Mouse (Mus musculus): ENCODE data around the gene Zfhx2.

The Zfhx2 gene

DNA sequence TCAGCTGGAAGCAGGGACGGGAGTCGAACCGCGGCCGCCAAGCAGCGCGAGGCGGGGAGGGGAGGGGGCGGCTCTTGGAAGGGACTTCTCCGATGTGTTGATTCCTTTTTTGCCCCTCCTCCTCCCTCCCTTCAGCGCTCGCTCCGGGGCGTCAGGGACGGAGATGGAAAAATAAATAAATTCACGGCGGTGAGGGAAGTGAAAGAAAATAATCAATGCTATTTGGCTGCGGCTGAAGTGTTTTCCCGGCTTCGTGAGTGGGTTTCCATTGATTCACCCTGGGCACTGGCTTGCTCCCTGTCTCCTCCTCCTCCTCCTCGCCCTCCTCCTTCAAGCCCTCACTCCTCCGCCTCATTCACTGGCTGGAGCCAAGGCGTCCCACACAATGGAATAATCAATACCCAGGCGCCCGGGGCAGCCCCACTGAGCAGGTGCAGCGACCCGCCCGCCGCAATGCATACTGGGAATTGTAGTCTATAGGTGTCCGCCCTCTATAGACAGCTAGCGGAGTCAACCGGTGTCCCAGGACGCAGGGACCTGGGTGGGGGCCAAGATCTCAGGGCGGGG lies at the start of gene Zfhx2:
TSS of gene Zfhx2 (minus strand) at position 314 of the 567 bp plus-strand sequence.
- DNase-seq (ENCODE audit: extremely low spot score, low read depth, low spot score): peak; percentile 63

DNA sequence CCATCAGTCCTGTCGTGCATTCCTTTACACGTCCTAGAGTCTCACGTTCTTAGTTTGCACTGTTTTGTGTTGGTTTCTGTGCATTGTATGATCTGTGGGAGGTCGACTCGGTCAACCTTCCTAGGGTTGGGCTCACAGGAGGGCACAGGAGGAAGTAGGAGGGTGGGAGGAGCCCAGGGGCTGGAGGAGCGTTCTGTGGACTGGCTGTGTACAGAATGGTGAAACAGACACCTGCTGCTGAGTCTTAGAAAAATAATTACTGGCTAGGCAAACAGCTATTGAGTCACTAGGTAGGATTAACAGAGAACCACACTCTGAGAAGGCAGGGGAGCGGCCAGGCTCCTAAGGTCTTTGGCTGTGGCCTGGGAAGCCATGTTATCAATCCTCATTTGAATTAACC lies 47.2 kb upstream of the Zfhx2 start:
- DNase-seq (ENCODE audit: extremely low spot score, low read depth, low spot score): no peak

- DNase-seq (ENCODE audit: extremely low spot score, low read depth, low spot score): no peak
Observed at GRCm38 (mm10) chr14:55135676-55136075, 43.6 kb upstream of the Zfhx2 start.

DNA sequence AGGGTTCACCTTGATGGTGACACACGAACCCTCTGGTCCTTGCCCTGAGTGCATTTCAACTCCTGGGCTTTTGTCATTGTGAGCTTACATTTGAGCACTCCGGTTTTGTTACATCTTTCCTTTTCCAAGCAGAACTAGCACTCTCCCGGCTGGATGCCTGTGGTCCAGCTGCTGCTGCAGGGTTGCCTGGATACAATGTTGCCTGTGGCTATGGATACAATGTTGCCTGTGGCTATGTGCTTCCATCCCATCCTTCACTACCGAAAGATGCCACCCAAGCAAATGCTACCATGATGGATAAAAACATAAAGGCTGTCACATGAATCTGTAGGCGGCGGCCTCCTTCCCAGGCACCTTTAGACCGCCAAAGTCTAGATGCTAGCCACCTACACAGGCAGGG lies 34.4 kb upstream of the Zfhx2 start:
- no peak for DNase-seq (ENCODE audit: extremely low spot score, low read depth, low spot score)

DNA sequence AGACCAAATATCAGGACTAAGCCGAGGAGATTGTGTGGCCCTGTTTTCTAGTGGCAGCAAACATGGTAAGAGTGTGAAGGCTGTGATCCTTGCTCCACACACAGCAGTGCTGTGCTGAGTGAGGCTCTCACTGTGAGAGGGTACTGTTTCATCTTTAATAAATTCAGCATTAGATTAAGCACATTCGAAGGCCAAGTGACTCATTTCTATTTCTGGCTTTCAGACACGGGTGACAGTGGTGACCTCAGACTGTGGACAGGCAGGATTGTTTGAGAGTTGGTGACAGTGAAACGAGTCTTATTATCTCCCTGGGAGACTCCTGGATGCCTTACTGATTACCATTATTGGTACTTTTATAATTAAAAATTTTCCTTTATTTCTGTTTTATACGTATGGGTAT lies 33.6 kb upstream of the Zfhx2 start:
- DNase-seq (ENCODE audit: extremely low spot score, low read depth, low spot score): no peak

DNA sequence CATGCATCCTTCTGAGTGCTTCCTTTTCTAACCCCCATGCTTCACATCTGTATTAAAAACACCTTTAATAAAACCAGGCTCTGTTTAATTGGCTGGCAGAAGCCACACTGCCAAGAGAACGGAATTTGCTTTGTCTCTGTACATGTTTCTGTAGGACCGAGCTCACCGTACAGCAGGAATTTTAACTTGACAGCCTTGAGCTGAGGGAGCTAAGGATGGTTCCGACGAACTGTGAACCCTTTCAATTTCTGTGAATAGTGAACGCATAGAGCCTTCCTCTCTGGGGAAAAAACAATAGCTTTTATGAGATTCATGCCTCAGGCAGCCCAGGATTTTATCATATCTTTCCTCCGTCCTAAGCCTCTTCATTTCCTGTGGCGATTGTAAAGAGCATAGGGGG lies 30.2 kb upstream of the Zfhx2 start:
- DNase-seq (ENCODE audit: extremely low spot score, low read depth, low spot score): no peak

DNA sequence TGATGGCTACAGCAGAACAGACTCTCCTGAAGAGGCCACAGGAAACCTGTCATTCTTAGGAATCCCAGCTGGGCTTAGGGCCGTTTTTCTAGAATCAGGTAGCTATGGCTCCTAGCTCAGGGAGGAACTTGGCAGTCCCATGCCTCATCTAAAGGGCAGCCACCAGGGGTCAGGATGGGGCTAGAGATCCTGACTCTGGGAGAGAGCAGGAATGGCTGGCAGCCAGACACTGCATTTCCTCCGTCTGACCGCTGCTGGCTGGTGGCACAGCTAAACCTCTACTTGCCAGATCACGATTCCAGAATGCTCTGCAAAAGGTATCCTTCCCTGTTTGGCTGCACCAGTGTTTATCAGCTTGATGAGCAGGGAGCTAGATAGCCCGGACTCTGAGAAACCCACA lies 29.8 kb upstream of the Zfhx2 start:
- DNase-seq (ENCODE audit: extremely low spot score, low read depth, low spot score): no peak

DNA sequence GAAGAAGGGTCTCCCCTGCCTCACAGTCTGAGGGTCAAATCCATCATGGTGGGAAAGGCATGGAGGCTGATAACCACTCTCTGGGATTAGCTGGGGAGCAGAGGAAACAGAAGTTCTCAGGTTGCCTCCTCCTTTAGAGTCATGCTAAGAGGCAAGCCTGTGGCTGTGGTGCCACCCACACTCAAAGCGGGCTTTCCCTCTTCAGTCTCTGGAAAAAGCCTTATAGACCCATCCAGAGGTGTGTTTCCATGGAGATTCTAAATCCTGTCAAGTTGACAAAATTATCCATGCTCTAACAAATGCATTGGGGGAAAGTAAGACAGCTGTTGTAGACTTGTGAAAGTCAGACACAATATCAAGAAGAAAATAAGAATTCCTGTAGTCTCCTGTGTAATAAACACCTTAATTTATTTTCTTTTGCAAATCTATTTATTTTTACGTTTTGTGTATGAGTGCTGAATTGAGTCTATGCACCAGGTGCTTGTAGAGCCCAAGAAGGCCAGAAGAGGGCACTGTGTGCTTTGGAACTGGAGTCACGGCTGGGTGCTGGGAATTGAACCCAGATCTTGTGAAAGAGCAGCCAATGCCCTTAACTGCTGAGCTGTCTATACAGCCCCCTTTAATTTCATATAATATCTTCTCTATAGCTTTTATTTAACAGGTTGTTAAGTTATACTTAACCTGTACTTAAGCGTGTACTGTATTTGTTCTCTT lies 27.5 kb upstream of the Zfhx2 start:
- no peak for DNase-seq (ENCODE audit: extremely low spot score, low read depth, low spot score)

DNA sequence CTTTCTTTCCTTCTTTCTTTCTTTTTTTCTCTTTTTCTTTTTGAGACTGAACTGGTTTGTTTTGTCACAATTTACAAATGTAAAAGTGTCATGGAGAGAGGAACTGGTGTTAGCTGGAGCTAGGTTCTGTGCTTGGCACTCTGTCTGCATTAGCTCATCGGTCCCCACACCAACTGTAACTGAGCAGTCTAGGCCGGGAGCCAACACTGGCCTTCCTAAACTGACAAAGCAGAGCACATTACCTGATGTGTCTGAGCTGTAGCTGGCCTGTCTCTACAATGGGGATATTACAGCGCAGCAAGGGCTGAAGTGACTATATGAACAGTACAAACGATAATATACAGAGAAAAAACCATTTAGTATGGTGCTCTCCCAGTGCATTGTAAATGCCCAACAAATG lies 26.7 kb upstream of the Zfhx2 start:
- DNase-seq (ENCODE audit: extremely low spot score, low read depth, low spot score): no peak

DNA sequence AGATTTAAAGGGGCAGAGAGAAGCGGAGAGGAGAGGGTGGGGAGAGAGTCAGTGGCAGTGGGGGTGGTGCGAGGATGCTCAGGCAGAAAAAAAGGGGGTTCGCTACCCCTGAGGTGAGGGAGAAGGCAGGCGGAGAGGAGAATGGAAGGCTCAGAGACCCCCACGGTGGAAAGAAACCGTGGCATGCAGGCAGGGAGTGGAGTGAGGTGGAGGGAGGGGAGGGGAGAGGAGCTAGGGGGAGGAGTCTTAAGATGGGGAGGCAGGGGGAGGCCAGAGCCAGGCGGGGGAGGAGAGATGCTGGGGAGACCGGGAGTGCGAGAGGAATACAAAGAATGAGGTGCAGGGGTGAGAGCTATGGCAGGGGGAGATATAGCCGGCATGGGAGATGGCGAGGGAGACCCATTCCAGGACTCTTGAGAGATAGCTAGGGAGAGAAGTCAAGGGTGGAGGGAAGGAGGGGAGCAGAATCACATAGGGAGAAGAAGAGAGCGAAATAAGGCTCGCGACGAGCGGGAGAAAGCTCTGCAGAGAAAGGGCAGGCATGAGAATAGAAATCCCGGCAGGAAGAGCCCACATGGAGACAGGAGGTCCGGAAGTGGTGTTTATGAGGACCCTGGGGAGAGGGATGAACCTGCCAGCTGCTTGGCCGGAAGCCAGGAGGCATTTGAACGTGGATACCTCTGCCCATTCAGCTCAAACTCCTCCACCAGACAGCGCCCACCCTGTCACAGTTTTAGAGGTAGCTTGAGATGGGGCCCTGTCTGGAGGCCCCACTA lies 24.5 kb upstream of the Zfhx2 start, which contains the start of gene Jph4:
TSS of gene Jph4 (minus strand) at position 511 of the 776 bp plus-strand sequence.
- DNase-seq (ENCODE audit: extremely low spot score, low read depth, low spot score): no peak

- no peak for DNase-seq (ENCODE audit: extremely low spot score, low read depth, low spot score)
Observed at GRCm38 (mm10) chr14:55115846-55116245, 23.7 kb upstream of the Zfhx2 start.

DNA sequence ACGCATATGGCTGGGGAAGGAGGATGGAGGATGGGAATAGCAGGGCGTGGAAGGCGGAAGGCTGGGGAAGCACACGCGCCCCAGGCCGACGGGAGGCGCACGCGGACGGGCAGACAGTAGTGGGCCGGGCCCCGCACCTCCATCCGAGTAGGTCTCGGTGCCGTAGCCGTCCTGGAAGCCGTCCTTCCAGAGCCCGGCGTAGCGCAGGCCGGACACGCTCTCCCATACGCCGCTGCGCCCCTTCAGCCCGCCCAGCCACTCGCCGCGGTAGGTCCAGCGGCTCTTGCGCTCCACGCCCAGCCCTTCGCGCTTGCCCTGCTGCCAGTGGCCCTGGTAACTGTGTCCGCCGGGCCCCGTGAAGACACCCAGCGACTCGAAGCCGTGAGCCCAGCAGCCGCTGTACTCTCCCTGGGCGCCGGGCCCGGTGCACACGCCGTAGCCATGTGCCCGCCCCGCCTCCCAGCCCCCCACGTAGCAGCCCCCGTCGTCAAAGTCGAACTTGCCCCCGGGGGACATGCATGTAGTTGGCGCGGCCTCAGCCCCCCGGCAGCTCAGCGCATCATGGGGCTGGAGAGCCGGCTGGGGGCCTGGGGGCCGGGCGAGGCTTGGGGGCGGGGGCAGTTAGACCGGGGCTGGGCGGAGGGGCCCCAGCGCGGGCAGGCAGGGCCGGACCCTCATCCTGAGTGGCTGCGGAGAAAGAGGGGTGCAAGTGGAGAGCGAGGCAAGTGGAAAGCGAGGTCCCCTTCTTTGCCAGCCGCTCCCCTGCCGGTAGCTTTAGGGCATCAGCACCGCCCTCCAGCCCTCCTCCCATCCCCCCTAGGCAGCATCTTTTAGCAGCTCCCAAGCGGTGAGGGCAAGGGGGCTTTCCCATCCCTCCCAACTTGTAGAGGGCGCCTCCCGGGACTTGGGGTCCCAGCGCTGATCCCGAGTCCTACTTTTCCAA lies 22.9 kb upstream of the Zfhx2 start:
- DNase-seq (ENCODE audit: extremely low spot score, low read depth, low spot score): no peak

- DNase-seq (ENCODE audit: extremely low spot score, low read depth, low spot score): no peak
Observed at GRCm38 (mm10) chr14:55113975-55114645, 22.0 kb upstream of the Zfhx2 start.

DNA sequence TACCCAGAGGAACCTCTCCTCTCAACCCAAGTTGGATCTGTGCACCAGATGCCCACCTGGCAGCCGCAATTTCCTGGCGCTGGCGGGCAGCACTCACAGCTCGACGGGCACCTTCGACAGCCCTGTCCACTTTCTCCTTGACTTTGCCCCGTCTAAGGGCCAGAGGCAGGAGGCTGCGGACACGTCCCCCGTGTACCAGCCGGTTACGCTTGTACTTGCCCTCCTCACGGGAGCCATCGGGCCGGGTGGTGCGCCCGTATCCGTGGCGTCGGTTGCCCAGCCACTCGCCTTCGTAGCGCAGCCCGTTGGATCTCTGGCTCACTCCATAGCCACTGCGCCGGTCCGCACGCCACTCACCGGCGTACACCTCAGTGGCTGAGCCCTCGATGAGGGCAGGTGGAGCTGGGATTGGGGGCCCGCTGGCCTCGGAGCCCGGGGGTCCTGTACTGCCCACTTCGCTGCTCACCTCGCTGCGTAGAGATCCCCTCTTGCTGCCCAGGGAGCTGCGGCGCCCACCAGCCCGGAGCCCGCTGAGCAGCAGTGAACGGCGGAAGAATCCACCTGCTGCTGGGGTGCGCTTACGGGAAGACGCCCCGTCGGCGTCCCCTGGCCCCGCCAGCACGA lies 21.3 kb upstream of the Zfhx2 start:
- DNase-seq (ENCODE audit: extremely low spot score, low read depth, low spot score): no peak

- no peak for DNase-seq (ENCODE audit: extremely low spot score, low read depth, low spot score)
Observed at GRCm38 (mm10) chr14:55111720-55112119, 19.6 kb upstream of the Zfhx2 start.

- no peak for DNase-seq (ENCODE audit: extremely low spot score, low read depth, low spot score)
Observed at GRCm38 (mm10) chr14:55110076-55110475, 18.0 kb upstream of the Zfhx2 start.

GRCm38 (mm10) chr14:55109048-55109873 lies 17.1 kb upstream of the Zfhx2 start:
- DNase-seq (ENCODE audit: extremely low spot score, low read depth, low spot score): no peak

GRCm38 (mm10) chr14:55108202-55108870 lies 16.2 kb upstream of the Zfhx2 start:
- no peak for DNase-seq (ENCODE audit: extremely low spot score, low read depth, low spot score)

DNA sequence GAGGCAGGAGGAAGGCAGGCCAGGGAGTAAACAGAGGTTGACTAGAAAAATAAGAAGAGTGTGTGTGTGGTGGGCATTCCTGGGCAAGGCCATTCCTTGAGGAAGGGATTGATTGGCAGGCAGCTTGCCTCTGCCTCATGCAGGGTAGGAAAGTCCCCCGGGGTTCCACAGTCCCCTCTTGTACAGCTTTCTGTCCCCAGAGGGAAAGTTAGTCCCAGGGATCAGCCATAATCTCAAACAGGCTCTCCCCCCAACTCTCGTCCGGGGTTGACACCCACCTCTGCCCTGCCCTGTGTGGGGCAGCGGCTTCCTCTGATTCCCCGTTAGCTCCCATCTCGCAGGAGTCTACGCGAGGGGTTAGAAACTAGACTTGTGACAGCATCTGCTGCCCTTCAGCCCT lies 14.9 kb upstream of the Zfhx2 start:
- DNase-seq (ENCODE audit: extremely low spot score, low read depth, low spot score): no peak
